Mouse (Mus musculus): ENCODE results near the gene Gopc. TPM values are rescaled to one million over a fixed set of nuclear protein-coding genes. Genes with fewer than 3 reads are reported as not detected.
"Not testable (repeated sequence)": the region's sequence is repeated elsewhere in the genome, so short reads cannot be mapped to it uniquely, and the experiment has no call there.

Gene Gopc
- polyA plus RNA-seq, 1 experiment from 2014 or later: 15.9 TPM

DNA sequence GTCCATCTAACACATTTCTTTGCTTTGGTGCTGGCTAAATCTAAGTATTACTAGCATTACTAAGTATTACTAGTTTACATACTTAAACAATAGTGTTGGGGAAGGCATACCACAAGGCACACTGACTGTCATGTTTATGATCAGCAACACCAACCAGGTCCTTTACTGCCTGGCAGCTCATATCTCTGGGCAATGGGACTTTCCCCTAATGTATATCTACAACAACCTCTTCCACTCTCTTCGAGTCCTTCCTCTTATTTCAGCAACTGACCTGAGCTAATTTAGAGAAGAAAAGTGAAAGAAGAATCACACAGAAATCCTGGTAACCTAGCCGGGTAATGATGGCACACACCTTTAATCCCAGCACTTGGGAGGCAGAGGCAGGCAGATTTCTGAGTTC, 5.5 kb downstream of the Gopc start:
- Histone ChIP-seq H3K4me3 (ENCODE audit: low read length) (no peak overlapping the region), H3K9me3 (ENCODE audit: control insufficient read depth, low read length) (no peaks in the 10 kb centered on the region), H3K27me3 (replicated peaks; ENCODE audit: control insufficient read depth, insufficient read depth, low read length) (no peaks in the 10 kb centered on the region), H3K4me1 (ENCODE audit: control insufficient read depth, insufficient read depth, low read length) (no peaks in the 10 kb centered on the region), H3K36me3 (ENCODE audit: control insufficient read depth, insufficient read depth, low read length) (no peaks in the 10 kb centered on the region; the same call in 1 of the 2 replicates), H3K4me2 (ENCODE audit: low read depth, low read length) (no peak overlapping the region), H3K9ac (ENCODE audit: low read depth, low read length) (no peak overlapping the region), H3K27ac (ENCODE audit: low read length) (no peak overlapping the region)
- ATAC-seq: no peak
- WGBS: 85% methylated on average over 2 of the region's 2 CpGs

DNA sequence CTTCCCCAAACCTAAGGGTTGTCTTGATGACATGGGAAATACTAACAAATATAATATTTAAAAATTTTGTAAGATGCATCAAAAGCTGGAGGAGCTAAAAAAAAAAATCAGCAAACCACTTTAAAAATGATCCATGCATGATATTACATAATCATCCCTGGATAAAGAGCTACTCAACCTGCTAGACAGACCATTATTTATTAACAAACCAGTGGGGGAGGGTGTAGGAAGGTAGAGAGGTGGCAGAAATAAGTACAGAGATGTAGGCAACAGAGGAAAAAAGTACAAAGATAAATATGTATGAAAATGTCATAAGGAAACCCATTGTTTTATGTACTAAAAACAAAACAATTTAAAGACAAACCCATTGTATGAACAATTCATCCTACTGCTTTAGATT, 7.3 kb downstream of the Gopc start:
- Histone ChIP-seq H3K4me3 (ENCODE audit: low read length) (no peak overlapping the region), H3K27me3 (replicated peaks; ENCODE audit: control insufficient read depth, insufficient read depth, low read length) (no peaks in the 10 kb centered on the region), H3K4me2 (ENCODE audit: low read depth, low read length) (no peak overlapping the region), H3K27ac (ENCODE audit: low read length) (no peak overlapping the region), H3K9me3 (ENCODE audit: control insufficient read depth, low read length) (no peaks in the 10 kb centered on the region), H3K9ac (ENCODE audit: low read depth, low read length) (no peak overlapping the region), H3K4me1 (ENCODE audit: control insufficient read depth, insufficient read depth, low read length) (no peaks in the 10 kb centered on the region), H3K36me3 (ENCODE audit: control insufficient read depth, insufficient read depth, low read length) (no peaks in the 10 kb centered on the region; the same call in 1 of the 2 replicates)
- no peak for ATAC-seq

DNA sequence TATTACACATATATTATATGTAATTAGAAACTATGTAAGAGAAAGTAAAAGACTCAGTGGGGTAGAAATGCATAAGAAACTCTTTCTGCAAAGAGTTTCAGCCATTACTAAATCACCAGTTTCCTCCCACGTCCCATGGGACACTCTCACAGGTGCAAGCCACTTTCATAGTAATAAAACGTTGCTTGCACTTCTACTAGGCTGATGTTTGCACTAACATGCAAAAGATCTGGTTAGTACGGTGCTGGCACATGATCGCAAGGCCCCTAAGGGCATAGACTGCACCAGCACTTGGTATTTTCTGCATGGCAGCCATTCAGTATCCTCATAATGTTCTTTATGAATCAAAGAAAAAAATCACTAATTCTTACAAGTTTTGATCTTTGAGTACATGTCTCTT, 8.1 kb downstream of the Gopc start:
- no peaks in the 10 kb centered on the region for H3K27me3 ChIP-seq (replicated peaks; ENCODE audit: control insufficient read depth, insufficient read depth, low read length)
- H3K27ac ChIP-seq (ENCODE audit: low read length): no peak overlapping the region
- no peak overlapping the region for H3K4me2 ChIP-seq (ENCODE audit: low read depth, low read length)
- peak; percentile 53; the same call in 1 of the 2 replicates for ATAC-seq
- no peak overlapping the region for H3K4me3 ChIP-seq (ENCODE audit: low read length)
- 64% methylated on average over 4 of the region's 4 CpGs for WGBS
- no peaks in the 10 kb centered on the region for H3K9me3 ChIP-seq (ENCODE audit: control insufficient read depth, low read length)
- no peak overlapping the region for H3K9ac ChIP-seq (ENCODE audit: low read depth, low read length)
- H3K36me3 ChIP-seq (ENCODE audit: control insufficient read depth, insufficient read depth, low read length): no peaks in the 10 kb centered on the region; the same call in 1 of the 2 replicates
- H3K4me1 ChIP-seq (ENCODE audit: control insufficient read depth, insufficient read depth, low read length): no peaks in the 10 kb centered on the region

DNA sequence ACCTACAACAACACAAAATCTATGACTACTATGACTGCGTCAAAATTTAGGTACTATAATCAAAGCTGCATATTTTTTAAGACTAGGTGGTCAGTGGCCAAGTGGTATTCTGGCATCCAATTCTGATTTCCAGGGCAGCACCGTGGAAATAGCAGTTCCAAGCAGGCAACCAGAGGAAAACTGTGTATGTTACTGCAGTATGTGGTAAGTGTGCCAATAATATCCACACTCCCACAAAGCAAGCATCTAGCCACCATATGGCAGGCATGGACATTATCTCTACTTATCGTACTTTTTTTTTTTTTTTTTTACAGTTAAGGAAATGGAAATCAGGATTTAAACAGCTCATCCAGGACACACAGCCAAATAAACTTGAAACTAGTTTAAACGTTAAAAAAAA, 13.5 kb downstream of the Gopc start:
- no peak overlapping the region for H3K4me3 ChIP-seq (ENCODE audit: low read length)
- no peaks in the 10 kb centered on the region for H3K27me3 ChIP-seq (replicated peaks; ENCODE audit: control insufficient read depth, insufficient read depth, low read length)
- no peak overlapping the region for H3K9ac ChIP-seq (ENCODE audit: low read depth, low read length)
- H3K4me2 ChIP-seq (ENCODE audit: low read depth, low read length): no peak overlapping the region
- no peaks in the 10 kb centered on the region for H3K4me1 ChIP-seq (ENCODE audit: control insufficient read depth, insufficient read depth, low read length)
- H3K36me3 ChIP-seq (ENCODE audit: control insufficient read depth, insufficient read depth, low read length): no peaks in the 10 kb centered on the region; the same call in 1 of the 2 replicates
- ATAC-seq: no peak
- WGBS: 79% methylated on average over 4 of the region's 4 CpGs
- H3K27ac ChIP-seq (ENCODE audit: low read length): no peak overlapping the region
- no peaks in the 10 kb centered on the region for H3K9me3 ChIP-seq (ENCODE audit: control insufficient read depth, low read length)

DNA sequence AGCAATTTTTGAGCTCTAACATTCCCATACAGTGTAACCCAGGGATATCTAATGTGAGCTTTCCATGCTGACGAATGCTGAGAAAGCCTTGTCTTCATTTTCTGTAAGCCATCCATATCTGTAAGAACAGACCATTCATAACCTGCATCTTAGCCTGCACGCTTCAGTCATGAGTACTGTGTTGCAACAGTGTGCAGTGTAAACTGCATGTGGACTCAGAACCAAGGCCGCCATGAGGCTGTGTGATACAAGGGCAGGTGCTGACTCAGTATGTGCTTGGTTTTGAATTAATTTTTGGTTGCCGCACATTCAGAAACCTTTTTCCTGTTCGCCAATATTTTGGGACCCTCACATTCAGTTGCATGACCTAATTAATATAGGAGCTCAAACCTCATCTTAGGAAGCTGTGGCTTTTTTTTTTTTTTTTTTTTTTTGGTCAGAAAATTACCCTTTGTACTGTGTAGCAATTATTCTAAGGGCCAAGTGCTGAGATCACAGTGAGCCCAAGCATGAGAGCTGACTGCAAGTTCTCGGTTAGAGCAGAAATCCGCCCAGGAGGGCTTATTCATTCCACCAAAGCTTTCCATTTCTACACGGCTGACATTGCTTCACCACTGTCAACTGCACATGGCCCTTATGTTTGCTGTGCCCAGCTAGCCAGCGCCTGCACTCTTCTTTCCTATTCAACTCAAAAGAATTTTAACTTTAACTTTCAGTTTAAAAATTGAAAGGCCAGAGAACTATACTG, 20.9 kb downstream of the Gopc start:
- no peak overlapping the region for H3K9ac ChIP-seq (ENCODE audit: low read depth, low read length)
- no peak overlapping the region for H3K4me2 ChIP-seq (ENCODE audit: low read depth, low read length)
- no peaks in the 10 kb centered on the region for H3K27me3 ChIP-seq (replicated peaks; ENCODE audit: control insufficient read depth, insufficient read depth, low read length)
- peak; percentile 85 for ATAC-seq
- H3K4me3 ChIP-seq (ENCODE audit: low read length): no peak overlapping the region
- no peaks in the 10 kb centered on the region for H3K4me1 ChIP-seq (ENCODE audit: control insufficient read depth, insufficient read depth, low read length)
- WGBS: 90% methylated on average over 9 of the region's 9 CpGs
- H3K36me3 ChIP-seq (ENCODE audit: control insufficient read depth, insufficient read depth, low read length): no peaks in the 10 kb centered on the region
- no peaks in the 10 kb centered on the region for H3K9me3 ChIP-seq (ENCODE audit: control insufficient read depth, low read length)
- no peak overlapping the region; the same call in 1 of the 2 replicates for H3K27ac ChIP-seq (ENCODE audit: low read length)

DNA sequence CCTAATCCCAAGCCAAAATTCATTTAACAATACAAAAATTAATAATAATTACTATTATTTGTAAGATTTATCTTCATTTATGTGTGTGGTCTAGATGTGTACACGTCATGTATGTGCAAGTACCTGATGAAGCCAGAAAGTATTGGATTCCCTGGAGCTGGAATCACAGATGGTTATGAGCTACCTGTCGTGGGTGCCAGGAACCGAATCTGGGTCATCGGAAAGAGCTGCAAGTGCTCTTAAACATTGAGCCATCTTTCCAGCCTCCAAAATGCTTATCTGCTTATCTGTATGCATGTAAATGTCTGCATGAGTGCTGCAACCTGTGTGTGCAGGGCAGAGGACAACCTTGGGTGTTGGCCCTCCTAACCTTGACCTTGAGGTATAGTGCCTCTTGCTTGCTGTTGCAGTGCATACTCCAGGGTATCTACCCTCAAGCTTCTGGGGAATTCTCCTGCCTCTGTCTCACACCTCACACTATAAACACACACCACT, 21.6 kb downstream of the Gopc start:
- H3K27ac ChIP-seq (ENCODE audit: low read length): no peak overlapping the region
- H3K27me3 ChIP-seq (replicated peaks; ENCODE audit: control insufficient read depth, insufficient read depth, low read length): no peaks in the 10 kb centered on the region
- no peak overlapping the region for H3K4me3 ChIP-seq (ENCODE audit: low read length)
- H3K36me3 ChIP-seq (ENCODE audit: control insufficient read depth, insufficient read depth, low read length): no peaks in the 10 kb centered on the region
- ATAC-seq: peak; percentile 39; the same call in 1 of the 2 replicates
- 94% methylated on average over 4 of the region's 4 CpGs for WGBS
- H3K9me3 ChIP-seq (ENCODE audit: control insufficient read depth, low read length): no peaks in the 10 kb centered on the region
- H3K9ac ChIP-seq (ENCODE audit: low read depth, low read length): no peak overlapping the region
- no peaks in the 10 kb centered on the region for H3K4me1 ChIP-seq (ENCODE audit: control insufficient read depth, insufficient read depth, low read length)
- H3K4me2 ChIP-seq (ENCODE audit: low read depth, low read length): no peak overlapping the region

DNA sequence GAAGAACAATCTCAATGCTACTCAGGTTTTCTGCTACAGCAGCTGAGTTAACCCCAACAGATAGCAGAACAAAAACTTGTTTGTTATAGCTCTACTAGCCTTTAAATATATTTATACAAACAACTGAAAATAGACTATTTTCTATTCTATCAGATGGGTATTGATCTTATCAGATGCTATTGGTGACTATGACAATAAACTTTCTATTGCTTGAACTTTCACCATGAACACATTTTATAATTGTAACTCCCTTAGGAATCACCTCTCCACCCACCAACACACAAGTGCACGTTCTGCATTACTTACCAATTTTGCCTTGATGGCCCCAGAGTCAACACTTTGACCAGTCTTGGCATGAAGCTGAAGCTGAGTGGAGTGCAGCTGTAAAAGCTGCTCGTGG, 23.5 kb downstream of the Gopc start, which contains the start of gene Gm26741:
Gene Gm26741 (plus strand): TSS at position 301 of the 400 bp plus-strand sequence.
- H3K27ac ChIP-seq (ENCODE audit: low read length): no peak within 1 kb of the TSS
- H3K4me2 ChIP-seq (ENCODE audit: low read depth, low read length): no peak within 1 kb of the TSS
- H3K9ac ChIP-seq (ENCODE audit: low read depth, low read length): no peak within 1 kb of the TSS
- H3K4me3 ChIP-seq (ENCODE audit: low read length): no peak within 1 kb of the TSS
- no peak for ATAC-seq
- H3K36me3 ChIP-seq (ENCODE audit: control insufficient read depth, insufficient read depth, low read length): no peaks in the 10 kb centered on the region
- no peaks in the 10 kb centered on the region for H3K4me1 ChIP-seq (ENCODE audit: control insufficient read depth, insufficient read depth, low read length)
- H3K9me3 ChIP-seq (ENCODE audit: control insufficient read depth, low read length): no peaks in the 10 kb centered on the region
- H3K27me3 ChIP-seq (replicated peaks; ENCODE audit: control insufficient read depth, insufficient read depth, low read length): no peaks in the 10 kb centered on the region
- WGBS: 87% methylated on average over 2 of the region's 2 CpGs

DNA sequence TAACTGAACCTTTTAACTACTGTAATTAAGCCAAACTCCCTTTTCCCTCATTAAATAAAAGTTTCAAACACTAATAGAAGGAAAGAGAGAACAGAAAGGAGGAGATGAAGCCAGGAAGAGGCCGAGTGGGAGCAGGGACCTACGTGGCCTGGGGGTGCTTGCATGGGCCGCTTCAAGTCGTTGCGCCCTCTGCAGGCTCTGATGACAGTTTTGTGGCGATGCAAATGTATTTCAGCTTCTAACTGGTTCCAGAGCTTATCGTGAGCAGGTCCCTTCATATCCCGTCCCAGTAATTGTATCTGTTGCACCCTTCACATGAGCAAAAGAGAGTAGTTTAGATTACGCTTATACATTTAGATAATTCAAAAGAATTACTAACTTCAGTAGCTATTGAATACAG, 28.7 kb downstream of the Gopc start:
- H3K9me3 ChIP-seq (ENCODE audit: control insufficient read depth, low read length): no peaks in the 10 kb centered on the region
- H3K36me3 ChIP-seq (ENCODE audit: control insufficient read depth, insufficient read depth, low read length): no peaks in the 10 kb centered on the region
- H3K27ac ChIP-seq (ENCODE audit: low read length): no peak overlapping the region
- H3K4me3 ChIP-seq (ENCODE audit: low read length): no peak overlapping the region
- ATAC-seq: no peak
- H3K27me3 ChIP-seq (replicated peaks; ENCODE audit: control insufficient read depth, insufficient read depth, low read length): no peaks in the 10 kb centered on the region
- H3K4me2 ChIP-seq (ENCODE audit: low read depth, low read length): no peak overlapping the region
- H3K4me1 ChIP-seq (ENCODE audit: control insufficient read depth, insufficient read depth, low read length): no peaks in the 10 kb centered on the region
- WGBS: 83% methylated on average over 9 of the region's 9 CpGs
- no peak overlapping the region for H3K9ac ChIP-seq (ENCODE audit: low read depth, low read length)

DNA sequence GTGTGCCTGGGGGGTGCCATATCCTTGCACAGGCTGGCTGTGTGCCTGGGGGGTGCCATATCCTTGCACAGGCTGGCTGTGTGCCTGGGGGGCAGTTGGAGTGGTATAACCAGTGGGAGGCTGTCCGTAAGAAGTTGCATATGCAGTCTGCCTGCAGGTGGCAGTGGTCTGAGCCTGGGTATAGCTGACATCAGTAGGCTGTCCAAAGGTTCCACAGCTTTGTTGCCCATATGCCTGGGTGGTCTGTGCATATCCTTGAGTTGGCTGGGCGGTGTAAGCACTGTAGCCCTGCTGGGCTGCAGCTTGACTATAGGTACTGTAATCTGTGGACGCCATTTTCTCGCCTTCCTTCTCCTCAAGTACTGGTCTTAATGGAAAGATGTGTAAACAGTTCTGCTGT, 38.6 kb downstream of the Gopc start:
- H3K27me3 ChIP-seq (replicated peaks; ENCODE audit: control insufficient read depth, insufficient read depth, low read length); H3K4me1 ChIP-seq (ENCODE audit: control insufficient read depth, insufficient read depth, low read length); H3K4me2 ChIP-seq (ENCODE audit: low read depth, low read length); H3K27ac ChIP-seq (ENCODE audit: low read length); H3K9ac ChIP-seq (ENCODE audit: low read depth, low read length); ATAC-seq; H3K4me3 ChIP-seq (ENCODE audit: low read length); H3K9me3 ChIP-seq (ENCODE audit: control insufficient read depth, low read length): not testable (repeated sequence)
- H3K36me3 ChIP-seq (ENCODE audit: control insufficient read depth, insufficient read depth, low read length): peaks cover 13% of the 10 kb centered on the region; the same call in 1 of the 2 replicates
- WGBS: 93% methylated on average over 4 of the region's 4 CpGs

Measured in intestine, embryonic 16.5 days (tissue).